Mouse (Mus musculus) megakaryocyte, embryonic 14.5 days (primary cell): ENCODE measurements around the gene Cdc27.

ENCODE experiments used
- FLI1 ChIP-seq: IDR thresholded peaks from 2 replicates; pipeline ENCODE4 v1.6.1; 2012; ENCODE audit warnings: low read length, inconsistent platforms, mixed read lengths
- GATA1 ChIP-seq: IDR thresholded peaks from 3 replicates; pipeline ENCODE4 v1.6.1; 2012; ENCODE audit warnings: mixed read lengths, low read length, inconsistent platforms, borderline replicate concordance

DNA sequence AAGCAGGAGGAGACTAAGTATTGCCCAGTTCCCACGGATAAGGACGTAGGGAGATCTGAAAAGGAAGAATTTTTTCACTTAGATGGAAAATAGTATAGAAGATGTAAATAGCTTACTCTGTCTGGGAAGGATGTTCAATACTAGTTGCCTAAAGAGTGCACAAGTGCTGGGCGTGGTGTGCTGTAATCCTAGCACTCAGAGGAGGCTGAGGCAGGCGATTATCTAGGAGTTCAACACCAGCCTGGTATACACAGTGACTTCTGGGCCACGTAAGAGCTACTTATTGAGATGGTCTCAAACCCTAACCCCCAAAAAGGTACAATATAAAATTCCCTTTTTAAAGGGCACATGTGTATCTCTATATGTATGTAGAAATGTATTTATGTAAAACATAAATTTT, 82.7 kb downstream of the Cdc27 start:
- TF ChIP-seq GATA1 (no peak), FLI1 (no peak)
